Mouse (Mus musculus) fat pad, adult 2 months (tissue): Measurements from ENCODE around the gene Gnai2.
"Not testable (repeated sequence)": the region's sequence is repeated elsewhere in the genome, so short reads cannot be mapped to it uniquely, and the experiment has no call there.

Experiments
- DNase-seq: peaks from one replicate; pipeline ENCODE4 v3.0.0-alpha.2; 2011; ENCODE audit warnings: low read depth, low spot score; ENCODE audit errors: extremely low read depth

Gene Gnai2

DNA sequence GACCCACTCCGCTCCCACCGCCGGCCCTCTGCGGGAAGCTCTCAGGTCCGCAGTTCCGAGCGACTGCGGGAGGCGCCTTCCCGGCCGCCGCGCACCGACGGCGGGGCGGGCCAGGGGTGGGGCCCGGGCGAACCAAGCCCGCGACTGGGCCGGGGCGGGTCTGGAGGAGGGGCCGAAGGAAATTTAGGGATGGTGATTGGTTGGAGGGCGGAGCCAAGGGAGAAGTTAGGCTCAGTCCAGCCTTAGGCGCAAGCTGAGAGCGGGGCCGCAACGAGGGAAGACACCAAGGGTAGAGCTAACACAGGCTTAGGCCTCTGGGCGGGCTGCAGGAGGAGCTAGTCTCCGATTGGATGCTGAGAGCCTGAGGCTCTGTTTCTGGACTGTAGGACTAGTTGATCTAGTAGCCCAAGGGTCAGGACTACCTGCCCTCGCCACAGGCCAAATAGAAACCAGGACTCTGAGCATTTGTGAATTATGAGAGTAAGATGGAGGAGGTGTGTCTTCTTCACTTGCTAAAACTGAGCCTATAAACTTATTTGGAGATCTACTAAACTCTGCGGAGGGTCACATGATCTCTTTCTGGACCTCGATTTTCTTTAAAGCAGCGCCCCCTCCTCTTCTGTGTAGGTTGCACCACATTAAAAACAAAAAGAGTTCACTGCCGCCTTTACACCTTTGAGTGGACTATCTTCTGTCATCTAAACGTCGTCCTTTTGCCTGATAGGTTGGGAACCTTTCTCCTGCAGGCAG is at the start of gene Gnai2:
Gnai2 (minus strand) TSS at position 89 of the 750 bp plus-strand sequence.
- peak; percentile 47 for DNase-seq

DNA sequence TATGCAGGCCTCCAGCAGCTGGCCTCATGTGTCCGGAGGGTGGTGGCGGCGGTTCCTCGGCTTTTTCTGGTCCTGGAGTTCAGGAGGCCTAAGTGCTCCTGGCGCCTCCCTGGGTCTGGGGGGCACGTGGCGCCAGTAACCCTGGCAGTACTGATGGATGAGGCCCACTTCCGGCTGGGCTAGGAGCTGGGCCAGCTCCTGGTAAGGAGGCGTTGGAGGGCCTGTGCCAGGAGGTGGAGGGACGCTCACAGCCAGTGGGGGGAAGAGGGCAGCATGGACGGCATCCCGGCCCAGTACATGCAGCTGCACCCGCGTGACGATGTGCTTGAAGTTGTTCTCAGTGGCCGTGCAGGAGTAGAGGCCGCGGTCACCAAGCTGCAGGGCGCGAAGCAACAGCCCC is 47.2 kb upstream of the Gnai2 start:
- no peak for DNase-seq

DNA sequence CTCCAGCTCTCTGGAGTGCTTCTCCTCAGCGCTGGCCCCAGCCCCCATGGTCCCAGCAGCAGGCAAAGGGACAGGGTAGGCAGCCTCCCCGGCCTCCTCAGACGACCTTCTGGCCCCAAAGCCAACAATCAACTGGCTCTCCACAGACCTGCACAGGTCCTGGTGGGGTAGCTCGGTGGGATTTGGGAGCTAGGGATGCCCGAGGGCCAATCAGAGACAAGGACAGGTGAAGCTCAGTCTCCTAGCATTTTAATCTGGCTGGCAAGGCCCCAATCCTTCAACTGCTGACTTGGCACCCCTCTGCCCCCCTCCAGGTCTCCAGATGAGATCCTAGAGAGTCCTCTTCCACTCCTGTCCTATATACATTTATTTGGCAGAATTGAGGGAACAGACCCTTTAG is 44.3 kb upstream of the Gnai2 start, which contains the start of gene Gnat1:
Gnat1 (minus strand) TSS at position 212 of the 400 bp plus-strand sequence.
- no peak for DNase-seq

DNA sequence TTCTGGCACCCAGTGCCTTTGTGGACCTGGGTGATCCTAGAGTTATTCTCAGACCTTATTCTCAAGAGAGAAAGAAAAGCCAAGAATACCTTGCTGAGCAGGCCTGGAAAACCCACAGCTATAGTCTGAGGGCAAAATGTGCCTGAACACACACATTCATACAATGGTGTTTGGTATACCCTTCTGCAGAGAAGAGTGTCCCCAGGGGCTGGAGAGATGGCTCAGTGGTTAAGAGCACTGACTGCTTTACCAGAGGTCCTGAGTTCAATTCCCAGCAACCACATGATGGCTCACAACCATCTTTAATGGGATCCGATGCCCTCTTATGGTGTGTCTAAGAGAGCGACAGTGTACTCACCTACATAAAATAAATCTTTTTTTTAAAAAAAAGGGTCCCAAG is 43.7 kb upstream of the Gnai2 start:
- DNase-seq: no peak

DNA sequence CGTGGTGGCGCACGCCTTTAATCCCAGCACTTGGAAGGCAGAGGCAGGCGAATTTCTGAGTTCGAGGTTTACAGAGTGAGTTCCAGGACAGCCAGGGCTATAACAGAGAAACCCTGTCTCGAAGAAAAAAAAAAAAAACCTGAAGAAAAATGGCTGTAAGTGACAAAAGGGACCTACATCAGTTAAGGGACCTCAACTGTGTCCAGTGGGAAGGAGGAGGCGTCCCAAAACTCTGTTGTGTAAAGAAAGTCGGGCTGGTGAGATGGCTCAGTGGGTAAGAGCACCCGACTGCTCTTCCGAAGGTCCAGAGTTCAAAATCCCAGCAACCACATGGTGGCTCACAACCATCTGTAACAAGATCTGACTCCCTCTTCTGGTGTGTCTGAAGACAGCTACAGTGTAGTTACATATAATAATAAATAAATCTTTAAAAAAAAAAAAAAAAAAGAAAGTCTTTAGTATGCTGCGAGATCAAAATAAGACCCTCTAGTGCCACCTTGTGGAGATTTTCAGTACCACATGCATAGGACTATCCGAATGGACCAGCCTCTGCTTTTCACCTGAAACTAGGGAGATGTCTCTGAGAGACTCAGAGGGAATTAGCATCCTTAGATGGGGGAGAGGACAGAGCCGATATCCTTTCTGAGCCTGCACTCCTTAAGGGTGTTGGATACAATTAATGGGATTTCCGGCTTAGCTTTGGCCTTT is 42.8 kb upstream of the Gnai2 start:
- DNase-seq: not testable (repeated sequence)

DNA sequence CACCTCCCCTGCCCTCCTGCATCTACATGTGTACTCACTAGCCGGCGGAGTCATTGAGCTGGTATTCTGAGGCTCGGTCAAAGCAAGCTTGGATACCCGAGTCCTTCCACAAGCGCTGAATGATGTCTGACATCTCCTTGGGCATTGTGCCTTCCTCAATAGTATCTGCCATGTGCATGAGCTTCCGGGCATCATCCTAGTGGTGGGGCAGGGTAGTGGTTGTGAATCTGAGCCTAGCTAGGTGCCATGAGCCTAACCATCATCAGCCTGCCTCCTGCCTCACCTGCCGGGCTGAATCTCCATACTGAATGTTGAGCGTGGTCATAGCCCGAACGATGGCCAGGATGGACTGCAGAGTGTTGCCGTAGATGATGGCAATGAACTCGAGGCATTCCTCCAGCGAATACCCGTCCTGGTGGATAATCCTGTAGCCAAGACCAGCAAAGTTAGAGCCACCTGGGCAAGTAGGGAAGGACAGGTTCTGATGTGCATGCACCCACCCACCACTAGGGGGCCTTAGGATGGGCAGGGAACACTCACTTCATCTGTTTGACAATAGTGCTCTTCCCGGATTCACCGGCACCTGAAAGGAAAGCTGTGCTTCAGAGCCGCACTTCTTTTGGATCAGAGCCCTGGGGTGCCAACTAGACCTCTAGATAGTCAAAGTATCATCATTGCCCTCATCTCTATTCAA is 42.1 kb upstream of the Gnai2 start:
- no peak for DNase-seq

DNA sequence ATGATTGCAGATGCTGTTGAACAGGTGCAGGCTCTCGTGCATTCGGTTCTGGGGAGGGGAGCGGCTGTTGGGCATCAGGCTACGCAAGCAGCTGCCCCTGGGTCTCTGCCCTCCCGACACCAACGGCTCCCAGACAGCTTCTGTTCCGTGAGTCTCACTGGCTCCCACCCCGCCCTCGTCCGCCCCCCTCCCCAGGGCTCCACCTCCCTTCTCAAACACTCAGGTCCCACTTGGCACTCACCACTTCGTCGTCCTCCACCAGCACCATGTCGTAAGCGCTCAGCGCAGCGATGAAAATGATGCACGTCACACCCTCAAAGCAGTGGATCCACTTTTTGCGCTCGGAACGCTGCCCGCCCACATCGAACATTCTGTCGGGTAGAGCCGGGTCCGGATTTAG is 41.1 kb upstream of the Gnai2 start:
- DNase-seq: no peak

DNA sequence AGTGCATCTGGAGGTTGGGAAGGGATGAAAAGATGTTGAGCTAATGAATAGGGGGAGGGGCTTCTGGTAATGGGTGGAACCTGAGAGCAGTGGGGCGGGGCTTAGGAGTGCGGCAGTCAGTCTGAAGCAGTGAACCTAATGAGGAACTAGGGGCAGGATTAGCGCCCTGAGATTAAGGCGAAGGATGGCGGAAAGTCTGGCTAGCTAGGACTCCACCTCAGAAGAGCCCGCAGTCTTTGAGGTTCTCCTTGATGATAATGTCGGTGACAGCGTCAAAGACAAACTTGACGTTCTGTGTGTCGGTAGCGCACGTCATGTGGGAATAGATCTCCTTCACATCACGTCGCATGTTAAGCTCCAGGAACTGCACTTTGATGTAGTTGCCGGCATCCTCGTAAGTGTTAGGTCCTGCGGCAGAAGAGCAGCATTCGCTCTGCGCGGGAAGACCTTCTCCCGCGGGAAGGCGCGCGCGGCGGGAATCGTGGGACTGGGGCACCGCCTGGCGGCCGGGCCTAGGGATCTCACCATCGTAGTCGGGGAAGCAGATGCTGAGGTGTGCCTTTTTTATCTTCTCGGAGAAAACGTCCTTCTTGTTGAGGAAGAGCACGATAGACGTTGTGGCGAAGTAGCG is 40.6 kb upstream of the Gnai2 start:
- DNase-seq: no peak

DNA sequence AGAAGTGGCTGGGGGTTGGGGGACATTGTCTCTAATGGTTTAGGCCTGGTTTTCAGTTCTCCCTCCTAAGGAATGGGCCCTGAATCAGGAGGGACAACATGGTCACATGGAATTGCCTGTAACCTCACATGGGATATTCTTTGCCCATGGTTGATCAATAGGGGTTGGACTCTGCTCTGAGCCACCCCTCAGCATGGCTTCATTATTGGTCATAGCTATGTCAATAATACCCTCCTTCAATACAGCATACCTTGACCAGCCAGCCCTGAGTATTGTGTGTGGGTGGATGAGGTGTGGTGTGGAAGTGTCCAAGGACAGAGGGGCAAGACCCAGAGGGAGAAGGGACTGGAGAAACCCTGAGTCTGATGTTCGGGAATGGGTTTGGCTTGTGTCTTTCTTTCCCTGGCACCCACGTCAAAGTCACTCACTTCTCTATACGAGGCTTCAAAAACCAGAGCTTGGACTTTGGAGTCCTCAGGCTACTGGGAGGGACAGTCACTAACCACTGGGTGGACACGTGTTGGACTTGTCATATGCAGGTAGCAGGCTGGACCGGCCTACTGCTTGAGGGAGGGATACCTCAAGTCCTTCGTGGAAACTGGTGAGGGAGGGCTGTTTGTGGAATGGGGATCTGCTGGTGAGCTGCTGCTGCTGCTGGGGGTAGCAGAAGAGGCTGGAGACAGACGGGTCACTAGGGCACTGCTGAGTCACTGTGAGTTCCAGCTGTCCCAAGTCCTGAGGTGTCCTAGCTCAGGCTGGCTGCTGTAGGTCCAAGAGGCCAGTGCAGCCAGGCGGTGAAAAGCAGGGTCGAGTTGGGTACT is 39.7 kb upstream of the Gnai2 start:
- DNase-seq: no peak

DNA sequence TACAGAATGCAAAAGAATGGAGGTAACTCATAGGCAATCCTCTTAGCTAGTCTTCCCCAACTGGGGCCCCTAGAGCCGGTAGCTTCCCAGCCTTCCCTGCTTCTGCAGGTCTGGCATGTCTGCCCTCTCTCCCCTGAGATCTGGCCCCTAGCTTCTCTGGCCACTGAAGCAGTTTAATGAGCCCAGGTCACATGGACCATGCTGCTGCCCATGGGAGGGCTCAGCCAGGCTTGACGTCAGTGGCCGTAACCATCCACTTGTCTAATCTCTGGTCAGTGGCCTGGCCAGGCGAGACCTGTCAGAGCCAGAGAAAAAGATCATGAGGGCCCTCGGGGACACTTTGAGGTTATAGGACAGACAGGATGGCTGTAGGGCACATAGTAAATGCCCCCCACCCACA is 35.1 kb upstream of the Gnai2 start:
- DNase-seq: no peak

DNA sequence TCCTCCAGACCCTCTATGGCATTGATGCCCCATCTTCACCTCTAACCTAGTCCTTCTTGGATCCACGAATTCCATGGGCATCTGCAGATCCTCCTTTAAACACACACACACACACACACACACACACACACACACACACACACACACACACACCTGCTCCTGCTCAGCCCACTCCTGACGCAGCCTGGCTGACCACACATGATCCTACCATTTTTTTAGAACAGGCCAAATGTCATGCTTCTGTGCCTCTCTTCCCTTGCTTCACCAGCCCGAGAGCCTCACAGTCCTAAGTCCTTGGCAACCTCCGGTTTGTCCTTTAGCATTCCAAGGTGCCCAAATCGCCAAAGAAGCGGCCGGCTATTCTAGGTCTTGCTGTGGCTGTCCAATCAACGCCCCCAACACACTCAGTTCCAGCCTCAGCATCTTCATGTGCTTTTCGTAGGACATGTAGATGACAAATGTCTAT is 34.3 kb upstream of the Gnai2 start, which contains the start of gene Slc38a3:
Slc38a3 (minus strand) TSS at position 51 of the 466 bp plus-strand sequence.
- DNase-seq: no peak

DNA sequence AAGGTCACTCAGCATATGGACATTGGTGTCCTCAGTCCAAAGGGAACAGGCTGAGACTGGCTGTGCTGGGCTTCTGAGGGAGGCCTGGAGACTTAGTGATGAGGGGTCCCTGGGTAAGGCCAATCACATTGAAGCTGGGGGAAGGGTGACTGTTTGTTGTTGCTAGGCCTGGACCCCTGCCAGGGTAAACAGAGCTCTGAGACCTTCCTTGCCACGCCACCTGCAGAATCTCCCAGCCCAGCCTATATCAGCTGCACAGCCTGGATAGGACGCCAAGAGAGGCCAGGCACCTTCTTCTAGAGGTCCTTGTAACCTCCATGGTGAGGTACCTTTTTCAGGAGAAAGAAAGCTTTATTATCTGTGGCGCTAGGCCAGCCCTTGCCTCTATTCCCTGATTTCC is 33.7 kb upstream of the Gnai2 start:
- DNase-seq: no peak

DNA sequence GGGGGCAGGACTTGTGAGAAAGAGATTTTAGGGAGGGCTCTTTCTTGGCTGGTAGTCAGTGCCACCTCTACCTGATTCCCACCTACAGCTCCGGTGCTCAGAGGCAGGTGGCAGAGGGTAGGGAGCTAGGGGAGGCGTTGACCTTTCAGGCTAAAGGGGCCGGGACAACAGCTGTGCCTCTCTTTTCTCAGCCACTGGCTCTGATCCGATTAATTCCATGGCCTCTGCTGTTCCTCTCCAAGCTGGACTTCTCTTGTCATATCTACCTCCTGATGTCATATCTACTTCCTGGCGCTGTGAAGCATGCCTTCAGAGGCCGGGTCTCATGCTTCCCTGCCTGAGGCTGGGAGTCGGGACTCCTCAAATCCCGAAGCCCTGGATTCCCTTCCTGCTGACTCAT is 32.8 kb upstream of the Gnai2 start:
- no peak for DNase-seq

DNA sequence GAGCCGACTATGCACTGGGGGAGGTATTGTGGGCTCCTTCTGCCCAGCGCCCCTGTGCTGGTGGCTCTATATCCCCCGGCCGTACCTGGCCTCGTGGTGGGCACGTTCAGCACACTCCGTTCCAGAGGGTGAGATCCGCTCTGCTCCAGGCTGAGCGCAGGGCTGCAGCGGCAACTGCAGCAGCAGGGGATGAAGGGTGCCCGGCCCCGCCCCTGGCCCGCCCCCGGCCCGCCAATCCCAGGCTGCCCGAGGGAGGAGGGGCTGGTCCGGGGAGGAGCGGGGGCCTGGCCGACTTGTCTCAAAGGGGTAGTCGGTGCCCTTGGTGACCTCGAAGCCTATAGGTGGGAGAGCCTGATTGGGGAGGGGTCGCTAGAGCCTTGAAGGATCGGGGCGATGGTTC is 32.1 kb upstream of the Gnai2 start:
- DNase-seq: no peak

DNA sequence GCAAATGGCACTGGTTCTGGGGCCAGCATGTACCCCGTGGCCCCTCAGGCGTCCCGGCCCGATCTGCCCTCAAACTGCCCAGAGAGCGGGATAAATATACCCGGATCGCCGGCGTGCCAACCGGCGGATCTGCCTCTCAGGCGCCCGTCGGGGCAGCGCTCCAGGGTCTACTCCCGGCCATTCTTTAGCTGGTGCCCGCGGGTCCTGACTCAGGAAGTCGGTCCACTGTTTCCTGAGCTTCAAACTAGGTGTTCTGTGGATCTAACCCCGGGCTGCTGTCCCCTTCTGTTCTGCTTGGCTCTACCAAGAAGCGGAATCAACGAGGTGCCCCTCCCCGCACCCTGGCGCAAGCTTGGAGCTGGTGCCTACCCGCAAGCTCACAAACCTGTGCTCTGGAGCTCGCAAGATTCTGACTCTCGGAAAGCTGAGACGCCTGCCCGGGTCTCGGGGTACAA is 31.6 kb upstream of the Gnai2 start:
- no peak for DNase-seq

DNA sequence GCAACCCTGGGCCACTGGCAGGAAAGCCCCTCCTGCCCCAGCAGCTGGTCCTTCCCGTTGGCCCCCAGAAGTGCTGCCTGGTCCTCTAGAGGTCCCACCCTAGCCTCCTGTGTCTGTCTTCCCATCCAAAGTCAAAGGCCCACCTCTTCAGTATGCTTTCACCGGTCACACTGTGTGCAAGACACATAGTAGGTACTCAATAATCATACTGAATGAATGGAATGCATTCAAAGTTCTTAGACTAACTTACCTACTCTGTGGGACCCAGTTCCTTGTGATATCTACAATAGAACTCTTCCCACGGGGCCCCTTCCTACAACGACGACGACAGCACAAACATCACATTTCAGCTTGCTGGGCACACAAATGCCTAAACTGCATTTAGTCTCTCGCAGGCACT is 30.1 kb upstream of the Gnai2 start:
- no peak for DNase-seq

DNA sequence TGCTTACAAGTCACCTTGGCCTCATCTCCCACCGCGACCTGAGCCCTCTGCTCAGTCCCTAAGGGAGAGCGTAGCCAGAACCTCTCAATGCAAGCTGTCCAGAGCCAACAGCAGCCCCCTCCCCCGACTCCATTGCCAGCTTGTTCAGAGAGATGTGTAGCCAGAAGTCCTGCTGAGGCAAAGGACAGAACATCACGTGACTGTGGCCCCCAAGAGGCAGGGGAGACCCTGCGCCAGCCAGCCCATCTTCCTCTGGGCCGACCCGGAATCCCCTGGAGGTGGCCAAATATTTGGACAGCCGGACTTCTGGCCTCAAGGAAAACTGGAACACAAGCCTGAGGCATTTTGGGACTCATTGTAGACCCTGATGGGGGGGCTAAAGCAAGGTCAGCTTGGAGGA is 28.4 kb upstream of the Gnai2 start:
- DNase-seq: no peak

DNA sequence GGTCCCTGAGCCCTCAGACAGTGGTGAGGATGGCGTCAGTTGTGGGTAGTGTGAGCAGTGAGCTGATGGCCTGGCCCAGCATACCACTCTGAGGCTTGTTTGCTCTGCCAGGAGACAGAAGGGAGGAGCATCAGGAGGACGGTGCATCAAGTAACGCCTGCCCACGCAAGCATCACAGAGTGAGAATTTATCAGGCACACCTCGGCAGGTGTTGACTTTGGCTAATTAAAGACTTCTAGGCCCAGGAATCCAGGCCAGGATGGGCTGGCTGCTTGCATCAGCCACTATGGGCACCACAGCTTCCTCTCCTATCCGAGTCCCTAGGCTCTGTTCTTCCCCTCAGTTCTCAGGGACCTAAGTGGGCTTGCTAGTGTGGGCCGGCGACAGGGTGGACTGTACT is 27.2 kb upstream of the Gnai2 start:
- DNase-seq: no peak

DNA sequence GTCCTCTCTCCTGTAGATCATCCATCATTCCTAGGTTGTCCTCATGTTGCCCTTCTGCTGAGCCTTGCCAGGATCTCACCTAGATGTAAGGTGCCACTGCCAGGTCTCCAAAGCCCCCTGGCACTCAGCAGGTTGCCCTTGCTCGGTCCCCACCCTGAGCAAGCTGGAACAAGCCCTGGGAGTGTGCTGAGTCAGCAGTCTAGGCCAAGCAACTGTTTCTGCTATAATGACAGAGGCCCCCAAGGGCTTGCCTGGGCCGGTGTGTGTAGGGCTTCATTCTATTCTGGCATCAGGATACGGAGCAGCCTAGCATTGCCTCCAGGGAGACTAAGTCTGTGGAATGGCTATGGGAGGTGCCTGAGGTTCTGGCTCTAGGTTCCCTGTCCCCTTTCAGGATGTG is 25.6 kb upstream of the Gnai2 start:
- no peak for DNase-seq

DNA sequence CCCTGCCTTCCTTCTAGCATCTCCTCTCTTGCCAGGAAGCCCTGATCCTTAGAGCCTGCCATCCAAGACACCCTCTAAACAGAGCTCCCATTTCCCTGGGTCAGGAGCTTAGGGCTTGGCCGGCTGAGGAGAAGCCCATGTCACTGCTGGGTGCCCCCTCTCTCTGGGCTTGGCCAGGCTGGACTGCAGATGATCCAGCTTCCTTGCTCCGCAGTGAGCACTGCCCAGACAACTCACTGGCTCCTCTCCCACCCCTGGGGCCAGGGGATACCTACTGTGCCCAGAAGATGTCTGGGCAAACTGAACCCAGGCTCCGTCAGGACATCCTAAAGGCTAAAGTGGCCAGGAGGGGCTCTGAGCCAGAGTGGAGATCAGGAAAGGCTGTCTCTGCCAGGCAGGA is 24.8 kb upstream of the Gnai2 start:
- no peak for DNase-seq
